Mouse (Mus musculus) midbrain, embryonic 15.5 days (tissue): ENCODE results near the gene Olfr1436. TPM values are rescaled to one million over a fixed set of nuclear protein-coding genes. Genes with fewer than 3 reads are reported as not detected.
"Not testable (repeated sequence)": the region's sequence is repeated elsewhere in the genome, so short reads cannot be mapped to it uniquely, and the experiment has no call there.

Experiments used
- ATAC-seq: fragments of 200-750 bp; cut with Nextera tagmentation; replicated peaks from 2 replicates; pipeline ENCODE4 v1.8.0; 2017; ENCODE audit warnings: moderate TSS enrichment
- H3K27ac ChIP-seq: fragments of 300-500 bp; sonication (generic); 2 replicates; pipeline ENCODE4 v1.5.1; 2015; ENCODE audit warnings: mild to moderate bottlenecking, inconsistent platforms
- H3K27me3 ChIP-seq: fragments of 300-500 bp; sonication (generic); replicated peaks from 2 replicates; pipeline ENCODE4 v1.6.1; 2015; ENCODE audit warnings: inconsistent platforms
- H3K36me3 ChIP-seq: fragments of 300-500 bp; sonication (generic); replicated peaks from 2 replicates; pipeline ENCODE4 v1.6.1; 2015; ENCODE audit warnings: inconsistent platforms
- H3K4me1 ChIP-seq: fragments of 300-500 bp; sonication (generic); 2 replicates; pipeline ENCODE4 v1.6.1; 2015; ENCODE audit warnings: inconsistent platforms
- H3K4me2 ChIP-seq: fragments of 300-500 bp; sonication (generic); 2 replicates; pipeline ENCODE4 v1.6.1; 2015; ENCODE audit warnings: inconsistent platforms, mild to moderate bottlenecking, moderate library complexity
- H3K4me3 ChIP-seq: fragments of 300-500 bp; sonication (generic); 2 replicates; pipeline ENCODE4 v1.5.1; 2015; ENCODE audit warnings: mild to moderate bottlenecking, inconsistent platforms
- H3K9ac ChIP-seq: fragments of 300-500 bp; sonication (generic); 2 replicates; pipeline ENCODE4 v1.6.1; 2015; ENCODE audit warnings: mild to moderate bottlenecking, inconsistent platforms
- H3K9me3 ChIP-seq: fragments of 300-500 bp; sonication (generic); 2 replicates; pipeline ENCODE4 v1.6.1; 2016; ENCODE audit warnings: inconsistent platforms
- WGBS: fragments of 180-500 bp; shearing (Covaris S2); methylation state at CpG from one replicate; pipeline ENCODE4 v1.1.7; 2015; ENCODE audit warnings: mixed read lengths; 5-methylcytosine and 5-hydroxymethylcytosine counted together
- polyA plus RNA-seq: library from polyadenylated mRNA; unstranded; fragments of >200 nt; fragmentation: Nextera tagmentation; extraction: Ambion mirVana; gene quantifications from 2 replicates; pipeline ENCODE4 v1.2.1, GENCODE M21; 2015

Gene Olfr1436
- polyA plus RNA-seq: not detected in 2 replicates

DNA sequence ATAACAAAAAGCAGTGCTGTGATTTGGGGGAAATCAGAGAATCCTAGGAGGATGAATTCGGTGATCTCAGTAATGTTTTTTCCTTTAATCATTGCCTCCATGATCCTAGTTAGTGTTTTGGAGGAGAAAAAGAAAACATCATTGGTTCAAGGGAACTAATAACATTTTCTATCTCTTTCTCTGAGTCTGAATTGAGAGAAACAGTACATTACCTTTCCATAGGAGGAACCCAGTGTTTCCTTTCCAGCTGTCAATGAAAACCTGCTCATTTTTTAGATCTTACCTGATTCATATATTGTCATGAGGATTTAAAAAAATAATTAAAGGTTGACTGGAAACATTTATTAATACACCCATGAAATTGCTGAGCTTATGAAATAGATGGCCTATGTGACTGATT lies at the start of gene Olfr1436:
Gene Olfr1436, minus strand, starts transcription at position 101 of the 400 bp plus-strand sequence.
- ATAC-seq, H3K4me2 ChIP-seq, H3K9ac ChIP-seq, H3K4me3 ChIP-seq, H3K27me3 ChIP-seq, H3K36me3 ChIP-seq, H3K27ac ChIP-seq, H3K9me3 ChIP-seq, H3K4me1 ChIP-seq: not testable (repeated sequence)
- WGBS: 82% methylated on average over 1 of the region's 1 CpGs

GRCm38 (mm10) chr19:12335810-12336209 lies 36.9 kb upstream of the Olfr1436 start, which contains the start of gene Olfr1438-ps1:
Gene Olfr1438-ps1 (minus strand): TSS chr19:12335910.
- no peaks in the 10 kb centered on the region for H3K9me3 ChIP-seq
- H3K36me3 ChIP-seq: no peaks in the 10 kb centered on the region
- no peak within 1 kb of the TSS for H3K27ac ChIP-seq
- no peaks in the 10 kb centered on the region for H3K27me3 ChIP-seq
- no peak for ATAC-seq
- no peaks in the 10 kb centered on the region for H3K4me1 ChIP-seq
- H3K9ac ChIP-seq: no peak within 1 kb of the TSS
- H3K4me2 ChIP-seq: no peak within 1 kb of the TSS
- no peak within 1 kb of the TSS for H3K4me3 ChIP-seq
- 87% methylated on average over 3 of the region's 3 CpGs for WGBS

DNA sequence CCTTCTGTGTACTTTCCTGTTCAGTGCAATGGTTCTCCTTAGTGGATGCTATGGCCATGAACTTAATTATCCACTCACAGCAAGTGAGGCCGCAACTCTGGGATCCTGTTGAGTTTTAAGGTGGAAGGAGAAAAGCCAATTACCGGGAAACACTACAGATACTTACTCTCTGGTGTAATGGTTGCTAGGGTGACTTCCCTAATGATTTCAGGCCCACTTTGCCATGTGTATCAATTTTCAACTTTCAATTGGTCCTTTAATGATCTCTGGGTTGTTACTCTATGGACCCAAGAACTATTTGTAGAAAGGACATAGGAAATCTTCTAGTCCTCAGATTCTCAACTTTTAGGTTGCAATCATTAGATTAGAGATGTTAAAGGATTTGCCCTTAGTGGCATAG lies 26.1 kb upstream of the Olfr1436 start, which contains the start of gene Olfr1437:
Gene Olfr1437, minus strand, starts transcription at position 101 of the 400 bp plus-strand sequence.
- no peak within 1 kb of the TSS for H3K9ac ChIP-seq
- no peaks in the 10 kb centered on the region for H3K36me3 ChIP-seq
- H3K4me3 ChIP-seq: no peak within 1 kb of the TSS
- H3K4me1 ChIP-seq: no peaks in the 10 kb centered on the region
- whole genome bisulfite sequencing: 83% methylated on average over 2 of the region's 2 CpGs
- H3K27ac ChIP-seq: no peak within 1 kb of the TSS
- no peak within 1 kb of the TSS for H3K4me2 ChIP-seq
- ATAC-seq: no peak
- no peaks in the 10 kb centered on the region for H3K9me3 ChIP-seq
- no peaks in the 10 kb centered on the region for H3K27me3 ChIP-seq

DNA sequence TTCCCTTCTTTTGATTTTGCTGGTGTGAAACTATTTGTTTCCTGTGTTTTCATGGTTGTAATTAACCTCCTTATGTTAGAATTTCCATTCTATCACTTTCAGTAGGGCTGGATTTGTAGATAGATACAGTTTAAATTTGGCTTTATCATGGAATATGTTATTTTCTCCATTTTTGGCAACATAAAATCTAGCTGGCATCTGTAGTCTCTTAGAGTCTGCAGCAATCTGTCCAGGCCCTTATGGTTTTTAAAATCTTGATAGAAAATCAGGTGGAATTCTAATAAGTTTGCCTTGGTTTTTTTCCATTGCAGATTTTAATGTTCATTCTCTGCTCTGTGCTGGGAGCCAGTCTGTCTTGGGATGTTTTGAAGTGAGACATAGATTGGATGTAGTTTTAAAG lies 6.0 kb downstream of the Olfr1436 start:
- Histone ChIP-seq H3K4me3 (no peak overlapping the region), H3K9me3 (no peaks in the 10 kb centered on the region), H3K27ac (no peak overlapping the region), H3K36me3 (no peaks in the 10 kb centered on the region), H3K27me3 (no peaks in the 10 kb centered on the region), H3K4me1 (no peaks in the 10 kb centered on the region), H3K9ac (no peak overlapping the region), H3K4me2 (no peak overlapping the region)
- no peak for ATAC-seq

- Histone ChIP-seq H3K36me3 (no peaks in the 10 kb centered on the region), H3K4me3 (no peak within 1 kb of the TSS), H3K27ac (no peak within 1 kb of the TSS), H3K4me1 (no peaks in the 10 kb centered on the region), H3K4me2 (no peak within 1 kb of the TSS), H3K27me3 (no peaks in the 10 kb centered on the region), H3K9ac (no peak within 1 kb of the TSS), H3K9me3 (no peaks in the 10 kb centered on the region)
- no peak for ATAC-seq
- 70% methylated on average over 2 of the region's 2 CpGs for WGBS
Observed at GRCm38 (mm10) chr19:12279554-12279953, 19.4 kb downstream of the Olfr1436 start, which contains the start of gene Olfr1434. Gene Olfr1434 (plus strand): TSS chr19:12279854.

DNA sequence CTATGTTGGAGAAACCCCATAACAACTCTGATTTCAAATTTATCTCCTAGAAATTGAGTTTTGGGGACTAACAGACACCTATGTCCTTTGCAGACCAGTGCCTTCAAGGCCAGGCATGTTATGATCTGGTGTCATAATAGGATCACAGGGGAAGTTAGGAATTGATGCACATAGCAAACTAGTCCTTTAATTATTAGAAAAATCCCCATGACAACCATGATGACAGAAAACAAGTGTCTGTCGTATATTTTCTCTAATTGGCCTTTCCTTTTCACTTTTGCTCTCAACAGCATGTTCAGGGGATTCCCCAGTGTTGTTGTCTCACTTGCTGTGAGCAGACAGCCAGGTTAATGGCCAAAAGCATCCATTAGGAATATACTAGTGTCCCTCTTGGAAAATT lies 38.2 kb downstream of the Olfr1436 start, which contains the start of gene Olfr235:
Gene Olfr235, plus strand, starts transcription at position 301 of the 400 bp plus-strand sequence.
- Histone ChIP-seq H3K4me2 (no peak within 1 kb of the TSS), H3K27ac (no peak within 1 kb of the TSS), H3K27me3 (no peaks in the 10 kb centered on the region), H3K4me1 (no peaks in the 10 kb centered on the region), H3K9me3 (no peaks in the 10 kb centered on the region), H3K9ac (no peak within 1 kb of the TSS), H3K4me3 (no peak within 1 kb of the TSS), H3K36me3 (no peaks in the 10 kb centered on the region)
- 50% methylated on average over 1 of the region's 1 CpGs for WGBS
- no peak for ATAC-seq

Other genes with a start within 250 kb of the Olfr1436 start
- not detected in 2 replicates for gene Olfr1424, start 236.4 kb downstream of the Olfr1436 start, polyA plus RNA-seq
- gene Olfr1425, start 221.4 kb downstream of the Olfr1436 start, polyA plus RNA-seq: not detected in 2 replicates
- not detected in 2 replicates for gene Olfr1426, start 207.1 kb downstream of the Olfr1436 start, polyA plus RNA-seq
- gene Olfr1427, start 195.8 kb downstream of the Olfr1436 start, polyA plus RNA-seq: not detected in 2 replicates
- not detected in 2 replicates for gene Olfr1428, start 183.2 kb downstream of the Olfr1436 start, polyA plus RNA-seq
- not detected in 2 replicates for gene Olfr76, start 175.9 kb downstream of the Olfr1436 start, polyA plus RNA-seq
- gene Olfr1555-ps1, start 129.0 kb downstream of the Olfr1436 start, polyA plus RNA-seq: not detected in 2 replicates
- not detected in 2 replicates for gene Olfr1431, start 98.5 kb downstream of the Olfr1436 start, polyA plus RNA-seq
- not detected in 2 replicates for gene Olfr1432, start 66.5 kb downstream of the Olfr1436 start, polyA plus RNA-seq
- not detected in 2 replicates for gene Olfr262, start 57.5 kb downstream of the Olfr1436 start, polyA plus RNA-seq
- not detected in 2 replicates for gene Olfr235, start 38.1 kb downstream of the Olfr1436 start, polyA plus RNA-seq
- not detected in 2 replicates for gene Olfr1434, start 19.3 kb downstream of the Olfr1436 start, polyA plus RNA-seq
- gene Olfr1437, start 26.0 kb upstream of the Olfr1436 start, polyA plus RNA-seq: not detected in 2 replicates
- gene Olfr1438-ps1, start 36.8 kb upstream of the Olfr1436 start, polyA plus RNA-seq: not detected in 2 replicates
- gene Olfr1440, start 88.1 kb upstream of the Olfr1436 start, polyA plus RNA-seq: not detected in 2 replicates
- not detected in 2 replicates for gene Olfr1441, start 118.3 kb upstream of the Olfr1436 start, polyA plus RNA-seq
- gene Pfpl, start 128.8 kb upstream of the Olfr1436 start, polyA plus RNA-seq: not detected in 2 replicates
- 0.62 and 0.73 TPM in 2 replicates for gene Mpeg1, start 161.6 kb upstream of the Olfr1436 start, polyA plus RNA-seq
- gene Dtx4, start 202.3 kb upstream of the Olfr1436 start, polyA plus RNA-seq: 43.3 and 43.4 TPM in 2 replicates
- 5.0 and 6.0 TPM in 2 replicates for gene Fam111a, start 246.6 kb upstream of the Olfr1436 start, polyA plus RNA-seq